Mouse (Mus musculus) hindbrain, embryonic 13.5 days (tissue): ENCODE measurements at regions not wholly inside any gene's neighbourhood (a gene's known extent, or its start where the extent isn't known, plus 50 kb on each side); places are given as distances from the start of the nearest gene placed in this dataset.

Source experiments
- ATAC-seq: fragments of 200-750 bp; cut with Nextera tagmentation; 2 replicates; pipeline ENCODE4 v1.8.0; 2017; ENCODE audit warnings: moderate TSS enrichment; ENCODE audit not compliant: low FRiP score
- H3K27ac ChIP-seq: fragments of 300-500 bp; sonication (generic); 2 replicates; pipeline ENCODE4 v1.5.1; 2015; ENCODE audit warnings: inconsistent platforms, mild to moderate bottlenecking, moderate library complexity
- H3K27me3 ChIP-seq: fragments of 300-500 bp; sonication (generic); 2 replicates; pipeline ENCODE4 v1.6.1; 2015; ENCODE audit warnings: mild to moderate bottlenecking, inconsistent platforms
- H3K36me3 ChIP-seq: fragments of 300-500 bp; sonication (generic); 2 replicates; pipeline ENCODE4 v1.6.1; 2015; ENCODE audit warnings: mild to moderate bottlenecking, inconsistent platforms
- H3K4me1 ChIP-seq: fragments of 300-500 bp; sonication (generic); replicated peaks from 2 replicates; pipeline ENCODE4 v1.6.1; 2015; ENCODE audit warnings: inconsistent platforms
- H3K4me2 ChIP-seq: fragments of 300-500 bp; sonication (generic); 2 replicates; pipeline ENCODE4 v1.6.1; 2015; ENCODE audit warnings: inconsistent platforms, mild to moderate bottlenecking, moderate library complexity
- H3K4me3 ChIP-seq: fragments of 300-500 bp; sonication (generic); 2 replicates; pipeline ENCODE4 v1.5.1; 2015; ENCODE audit warnings: mild to moderate bottlenecking, inconsistent platforms
- H3K9ac ChIP-seq: fragments of 300-500 bp; sonication (generic); 2 replicates; pipeline ENCODE4 v1.6.1; 2015; ENCODE audit warnings: mild to moderate bottlenecking, inconsistent platforms
- H3K9me3 ChIP-seq: fragments of 300-500 bp; sonication (generic); 2 replicates; pipeline ENCODE4 v1.6.1; 2016; ENCODE audit warnings: inconsistent platforms
- WGBS: fragments of 180-500 bp; shearing (Covaris S2); methylation state at CpG from one replicate; pipeline ENCODE4 v1.1.7; 2015; 5-methylcytosine and 5-hydroxymethylcytosine counted together

GRCm38 (mm10) chr7:61308268-61308667 lies 1038.1 kb upstream of the Ndn start:
- Histone ChIP-seq H3K27ac (no peak overlapping the region), H3K4me3 (no peak overlapping the region), H3K9ac (no peak overlapping the region), H3K36me3 (no peaks in the 10 kb centered on the region), H3K4me2 (0 out of 2 replicates have a peak overlapping the region, but pooled peaks have one; percentile 17), H3K9me3 (0 out of 2 replicates have a peak, but pooled peaks cover 2% of the 10 kb centered on the region), H3K27me3 (no peaks in the 10 kb centered on the region), H3K4me1 (no peaks in the 10 kb centered on the region)
- ATAC-seq = 0 out of 2 replicates have a peak, but pooled peaks have one; percentile 36
- WGBS = 64% methylated on average over 4 of the region's 4 CpGs

- Histone ChIP-seq H3K27me3 (no peaks in the 10 kb centered on the region), H3K27ac (no peak overlapping the region), H3K9me3 (0 out of 2 replicates have a peak, but pooled peaks cover 2% of the 10 kb centered on the region), H3K4me1 (no peaks in the 10 kb centered on the region), H3K9ac (no peak overlapping the region), H3K4me3 (peak overlapping the region; percentile 23), H3K36me3 (no peaks in the 10 kb centered on the region), H3K4me2 (no peak overlapping the region)
- ATAC-seq = no peak
- WGBS = 70% methylated on average over 8 of the region's 8 CpGs
Observed at GRCm38 (mm10) chr7:61311179-61311921, 1035.0 kb upstream of the Ndn start.
